Mouse (Mus musculus): ENCODE results near the gene Slc39a11.

Slc39a11 gene

GRCm38 (mm10) chr11:113368046-113368445, 281.8 kb downstream of the Slc39a11 start:
- in situ Hi-C loops (cut with MboI; ENCODE audit: low pct_unique_long_range_greater_than_20kb in 1 of 2, low sequenced_read_pairs in 2 of 2, unreplicated experiment in 1 of 2) = no loop called here

- in situ Hi-C loops (cut with MboI; ENCODE audit: low pct_unique_long_range_greater_than_20kb in 1 of 2, low sequenced_read_pairs in 2 of 2, unreplicated experiment in 1 of 2) = no loop called here
Measured at GRCm38 (mm10) chr11:113366257-113367030, 283.4 kb downstream of the Slc39a11 start.

- in situ Hi-C loops (cut with MboI; ENCODE audit: low pct_unique_long_range_greater_than_20kb in 1 of 2, low sequenced_read_pairs in 2 of 2, unreplicated experiment in 1 of 2) = no loop called here
Measured at GRCm38 (mm10) chr11:113363739-113364138, 286.1 kb downstream of the Slc39a11 start.

- in situ Hi-C loops (cut with MboI; ENCODE audit: low pct_unique_long_range_greater_than_20kb in 1 of 2, low sequenced_read_pairs in 2 of 2, unreplicated experiment in 1 of 2) = no loop called here
Measured at GRCm38 (mm10) chr11:113362617-113363016, 287.3 kb downstream of the Slc39a11 start.

- in situ Hi-C loops (cut with MboI; ENCODE audit: low pct_unique_long_range_greater_than_20kb in 1 of 2, low sequenced_read_pairs in 2 of 2, unreplicated experiment in 1 of 2) = no loop called here
Measured at GRCm38 (mm10) chr11:113360049-113360835, 289.6 kb downstream of the Slc39a11 start.

GRCm38 (mm10) chr11:113355932-113356331, 293.9 kb downstream of the Slc39a11 start:
- in situ Hi-C loops (cut with MboI; ENCODE audit: low pct_unique_long_range_greater_than_20kb in 1 of 2, low sequenced_read_pairs in 2 of 2, unreplicated experiment in 1 of 2) = no loop called here

- in situ Hi-C loops (cut with MboI; ENCODE audit: low pct_unique_long_range_greater_than_20kb in 1 of 2, low sequenced_read_pairs in 2 of 2, unreplicated experiment in 1 of 2) = no loop called here
Measured at GRCm38 (mm10) chr11:113352085-113352815, 297.6 kb downstream of the Slc39a11 start.

GRCm38 (mm10) chr11:113350583-113350982, 299.3 kb downstream of the Slc39a11 start:
- in situ Hi-C loops (cut with MboI; ENCODE audit: low pct_unique_long_range_greater_than_20kb in 1 of 2, low sequenced_read_pairs in 2 of 2, unreplicated experiment in 1 of 2) = no loop called here

GRCm38 (mm10) chr11:113346895-113347514, 302.9 kb downstream of the Slc39a11 start:
- in situ Hi-C loops (cut with MboI; ENCODE audit: low pct_unique_long_range_greater_than_20kb in 1 of 2, low sequenced_read_pairs in 2 of 2, unreplicated experiment in 1 of 2) = no loop called here

- in situ Hi-C loops (cut with MboI; ENCODE audit: low pct_unique_long_range_greater_than_20kb in 1 of 2, low sequenced_read_pairs in 2 of 2, unreplicated experiment in 1 of 2) = no loop called here
Measured at GRCm38 (mm10) chr11:113339770-113340169, 310.1 kb downstream of the Slc39a11 start.

- in situ Hi-C loops (cut with MboI; ENCODE audit: low pct_unique_long_range_greater_than_20kb in 1 of 2, low sequenced_read_pairs in 2 of 2, unreplicated experiment in 1 of 2) = no loop called here
Measured at GRCm38 (mm10) chr11:113338581-113338980, 311.3 kb downstream of the Slc39a11 start.

GRCm38 (mm10) chr11:113335706-113336105, 314.2 kb downstream of the Slc39a11 start:
- in situ Hi-C loops (cut with MboI; ENCODE audit: low pct_unique_long_range_greater_than_20kb in 1 of 2, low sequenced_read_pairs in 2 of 2, unreplicated experiment in 1 of 2) = no loop called here

GRCm38 (mm10) chr11:113334444-113334881, 315.4 kb downstream of the Slc39a11 start:
- in situ Hi-C loops (cut with MboI; ENCODE audit: low pct_unique_long_range_greater_than_20kb in 1 of 2, low sequenced_read_pairs in 2 of 2, unreplicated experiment in 1 of 2) = no loop called here

- in situ Hi-C loops (cut with MboI; ENCODE audit: low pct_unique_long_range_greater_than_20kb in 1 of 2, low sequenced_read_pairs in 2 of 2, unreplicated experiment in 1 of 2) = no loop called here
Measured at GRCm38 (mm10) chr11:113333535-113333934, 316.3 kb downstream of the Slc39a11 start.

GRCm38 (mm10) chr11:113330061-113330591, 319.8 kb downstream of the Slc39a11 start:
- in situ Hi-C loops (cut with MboI; ENCODE audit: low pct_unique_long_range_greater_than_20kb in 1 of 2, low sequenced_read_pairs in 2 of 2, unreplicated experiment in 1 of 2) = no loop called here

GRCm38 (mm10) chr11:113327499-113328062, 322.3 kb downstream of the Slc39a11 start:
- in situ Hi-C loops (cut with MboI; ENCODE audit: low pct_unique_long_range_greater_than_20kb in 1 of 2, low sequenced_read_pairs in 2 of 2, unreplicated experiment in 1 of 2) = no loop called here

GRCm38 (mm10) chr11:113326387-113327011, 323.4 kb downstream of the Slc39a11 start:
- in situ Hi-C loops (cut with MboI; ENCODE audit: low pct_unique_long_range_greater_than_20kb in 1 of 2, low sequenced_read_pairs in 2 of 2, unreplicated experiment in 1 of 2) = no loop called here

GRCm38 (mm10) chr11:113321601-113322000, 328.3 kb downstream of the Slc39a11 start:
- in situ Hi-C loops (cut with MboI; ENCODE audit: low pct_unique_long_range_greater_than_20kb in 1 of 2, low sequenced_read_pairs in 2 of 2, unreplicated experiment in 1 of 2) = no loop called here
